Mouse (Mus musculus): ENCODE data around the gene Lipc. TPM values are rescaled to one million over a fixed set of nuclear protein-coding genes. Genes with fewer than 3 reads are reported as not detected.
A peak's percentile ranks its signal among the peaks of the same experiment; 100 is the strongest.

Gene Lipc
- polyA plus RNA-seq, 1 experiment: 0.08 TPM

GRCm38 (mm10) chr9:70878157-70878556 lies 73.9 kb downstream of the Lipc start:
- Histone ChIP-seq H3K27me3 (ENCODE audit: control insufficient read depth, insufficient read depth, insufficient read length) (no peaks in the 10 kb centered on the region), H3K4me2 (ENCODE audit: low read depth) (no peak overlapping the region), H3K4me3 (no peak overlapping the region), H3K79me2 (ENCODE audit: control insufficient read depth, insufficient read depth) (no peaks in the 10 kb centered on the region), H3K36me3 (ENCODE audit: control insufficient read depth, insufficient read depth) (no peaks in the 10 kb centered on the region), H3ac (ENCODE audit: control insufficient read depth, insufficient read length) (no peak overlapping the region)
- TF ChIP-seq MAX (IDR thresholded peaks at IDR 0.05; ENCODE audit: low read depth) (no peak), SRF (IDR thresholded peaks at IDR 0.05; ENCODE audit: control insufficient read depth, insufficient read length, low read depth) (no peak), POLR2AphosphoS2 (IDR thresholded peaks at IDR 0.05; ENCODE audit: insufficient read length, low read depth) (no peak), E2F4 (IDR thresholded peaks at IDR 0.05; ENCODE audit: insufficient read depth) (no peak), MYOG (IDR thresholded peaks at IDR 0.05; ENCODE audit: control insufficient read depth in 1 of 3, insufficient read depth in 1 of 3, insufficient read length in 2 of 3, low read depth in 2 of 3) (no peak), USF1 (IDR thresholded peaks at IDR 0.05; ENCODE audit: low read depth) (no peak), POLR2A (IDR thresholded peaks at IDR 0.05; ENCODE audit: insufficient read length, low read depth) (no peak), MYOD1 (IDR thresholded peaks at IDR 0.05; ENCODE audit: control insufficient read depth in 1 of 3, insufficient read length in 2 of 3, low read depth in 2 of 3) (no peak), CEBPB (IDR thresholded peaks at IDR 0.05; ENCODE audit: insufficient read depth, poor library complexity, severe bottlenecking) (no peak), REST (IDR thresholded peaks at IDR 0.05; ENCODE audit: insufficient read depth, insufficient read length) (no peak), TCF3 (IDR thresholded peaks at IDR 0.05; ENCODE audit: insufficient read length, low read depth) (no peak), TCF12 (IDR thresholded peaks at IDR 0.05; ENCODE audit: insufficient read depth, poor library complexity, severe bottlenecking) (no peak)

- no peaks in the 10 kb centered on the region for H3K27me3 ChIP-seq (ENCODE audit: control insufficient read depth, insufficient read depth, insufficient read length)
- no peaks in the 10 kb centered on the region for H3K36me3 ChIP-seq (ENCODE audit: control insufficient read depth, insufficient read depth)
These were observed 76.5 kb downstream of the Lipc start for GRCm38 (mm10) chr9:70875490-70875889.

DNA sequence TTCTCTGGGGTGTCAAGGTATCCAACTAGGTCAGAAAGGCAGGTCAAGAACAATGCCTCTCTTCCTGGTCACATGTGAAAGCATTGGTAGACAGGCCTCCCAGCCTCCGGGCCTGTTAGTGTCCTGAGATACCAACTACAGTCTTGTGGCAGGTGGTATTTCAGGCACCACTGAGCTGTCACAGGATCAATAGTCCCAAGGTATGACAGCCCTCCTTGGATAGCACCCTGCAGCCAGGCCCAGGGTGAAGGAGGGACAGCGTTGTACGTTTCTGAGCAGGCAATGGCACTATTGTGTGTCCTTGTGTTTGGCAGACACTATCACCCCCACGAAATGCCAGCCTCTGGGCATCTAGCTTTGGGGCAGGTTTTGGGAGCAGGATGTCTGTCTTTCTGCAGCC lies 77.0 kb downstream of the Lipc start:
- TF ChIP-seq POLR2AphosphoS2 (IDR thresholded peaks at IDR 0.05; ENCODE audit: insufficient read length, low read depth) (no peak), MAX (IDR thresholded peaks at IDR 0.05; ENCODE audit: low read depth) (no peak), E2F4 (IDR thresholded peaks at IDR 0.05; ENCODE audit: insufficient read depth) (no peak), TCF12 (IDR thresholded peaks at IDR 0.05; ENCODE audit: insufficient read depth, poor library complexity, severe bottlenecking) (no peak), SRF (IDR thresholded peaks at IDR 0.05; ENCODE audit: control insufficient read depth, insufficient read length, low read depth) (no peak)
- H3K79me2 ChIP-seq (ENCODE audit: control insufficient read depth, insufficient read depth): no peaks in the 10 kb centered on the region
- H3K36me3 ChIP-seq (ENCODE audit: control insufficient read depth, insufficient read depth): no peaks in the 10 kb centered on the region
- no peak overlapping the region for H3K4me2 ChIP-seq (ENCODE audit: low read depth)
- H3K27me3 ChIP-seq (ENCODE audit: control insufficient read depth, insufficient read depth, insufficient read length): no peaks in the 10 kb centered on the region
- no peak overlapping the region for H3K4me3 ChIP-seq
- no peak overlapping the region for H3ac ChIP-seq (ENCODE audit: control insufficient read depth, insufficient read length)

More at GRCm38 (mm10) chr9:70875490-70875889, 76.5 kb downstream of the Lipc start:
- H3K79me2 ChIP-seq (ENCODE audit: control insufficient read depth, insufficient read depth): no peaks in the 10 kb centered on the region
- TF ChIP-seq MYOD1 (IDR thresholded peaks at IDR 0.05; ENCODE audit: control insufficient read depth in 1 of 3, insufficient read length in 2 of 3, low read depth in 2 of 3): peak in 1 of 3 experiments; percentile 42
- no peak for TF ChIP-seq MYOG (IDR thresholded peaks at IDR 0.05; ENCODE audit: control insufficient read depth in 1 of 3, insufficient read depth in 1 of 3, insufficient read length in 2 of 3, low read depth in 2 of 3)
- H3K4me3 ChIP-seq: no peak overlapping the region
- H3ac ChIP-seq (ENCODE audit: control insufficient read depth, insufficient read length): no peak overlapping the region
- H3K4me2 ChIP-seq (ENCODE audit: low read depth): no peak overlapping the region

DNA sequence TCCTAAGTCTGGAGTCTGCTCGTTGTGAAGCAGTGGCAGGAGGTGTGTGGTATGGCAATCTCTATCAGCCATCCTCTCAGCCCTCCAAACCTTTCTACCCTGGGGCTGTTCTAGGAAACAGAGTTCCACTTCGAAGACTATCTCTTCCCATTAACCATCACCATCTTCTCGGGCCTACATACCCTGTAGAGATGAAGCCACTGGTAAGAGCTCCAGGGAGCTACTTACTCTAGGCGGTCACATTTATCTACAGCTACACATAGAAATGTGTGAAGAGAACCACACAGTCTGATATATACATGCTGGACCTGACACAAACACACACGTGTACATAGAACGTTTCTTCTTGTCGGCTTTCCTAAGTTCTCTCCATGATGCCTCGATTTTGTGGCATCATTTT lies 79.4 kb downstream of the Lipc start:
- no peaks in the 10 kb centered on the region for H3K36me3 ChIP-seq (ENCODE audit: control insufficient read depth, insufficient read depth)
- no peak overlapping the region for H3K4me2 ChIP-seq (ENCODE audit: low read depth)
- no peak overlapping the region for H3ac ChIP-seq (ENCODE audit: control insufficient read depth, insufficient read length)
- H3K27me3 ChIP-seq (ENCODE audit: control insufficient read depth, insufficient read depth, insufficient read length): no peaks in the 10 kb centered on the region
- TF ChIP-seq MYOD1 (IDR thresholded peaks at IDR 0.05; ENCODE audit: control insufficient read depth in 1 of 3, insufficient read length in 2 of 3, low read depth in 2 of 3) (no peak), E2F4 (IDR thresholded peaks at IDR 0.05; ENCODE audit: insufficient read depth) (no peak), MAX (IDR thresholded peaks at IDR 0.05; ENCODE audit: low read depth) (no peak), POLR2A (IDR thresholded peaks at IDR 0.05; ENCODE audit: insufficient read length, low read depth) (no peak), TCF12 (IDR thresholded peaks at IDR 0.05; ENCODE audit: insufficient read depth, poor library complexity, severe bottlenecking) (no peak), USF1 (IDR thresholded peaks at IDR 0.05; ENCODE audit: low read depth) (no peak), SRF (IDR thresholded peaks at IDR 0.05; ENCODE audit: control insufficient read depth, insufficient read length, low read depth) (no peak), TCF3 (IDR thresholded peaks at IDR 0.05; ENCODE audit: insufficient read length, low read depth) (no peak), POLR2AphosphoS2 (IDR thresholded peaks at IDR 0.05; ENCODE audit: insufficient read length, low read depth) (no peak), REST (IDR thresholded peaks at IDR 0.05; ENCODE audit: insufficient read depth, insufficient read length) (no peak), CEBPB (IDR thresholded peaks at IDR 0.05; ENCODE audit: insufficient read depth, poor library complexity, severe bottlenecking) (no peak), MYOG (IDR thresholded peaks at IDR 0.05; ENCODE audit: control insufficient read depth in 1 of 3, insufficient read depth in 1 of 3, insufficient read length in 2 of 3, low read depth in 2 of 3) (no peak)
- H3K79me2 ChIP-seq (ENCODE audit: control insufficient read depth, insufficient read depth): no peaks in the 10 kb centered on the region
- H3K4me3 ChIP-seq: no peak overlapping the region

DNA sequence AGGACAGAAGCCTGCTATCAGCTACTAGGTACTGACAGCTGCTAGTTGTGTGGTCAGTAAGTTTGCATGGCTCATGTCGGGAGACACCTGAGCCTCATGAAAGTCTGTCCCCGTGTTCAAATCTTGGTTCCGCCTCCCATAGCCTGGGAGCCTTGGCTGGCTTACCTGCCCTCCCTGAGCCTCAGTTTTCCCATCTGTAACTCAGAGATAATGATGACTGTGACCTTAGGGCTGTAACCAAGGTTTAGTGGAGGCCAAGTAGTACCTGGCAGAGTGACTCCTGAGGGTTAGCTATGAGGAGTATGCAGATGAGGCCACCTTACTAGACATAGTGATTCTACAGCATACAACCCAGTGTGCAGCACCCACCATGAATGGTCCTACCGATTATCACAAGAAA lies 81.7 kb downstream of the Lipc start:
- no peaks in the 10 kb centered on the region for H3K36me3 ChIP-seq (ENCODE audit: control insufficient read depth, insufficient read depth)
- no peaks in the 10 kb centered on the region for H3K27me3 ChIP-seq (ENCODE audit: control insufficient read depth, insufficient read depth, insufficient read length)
- no peak overlapping the region for H3K4me2 ChIP-seq (ENCODE audit: low read depth)
- H3ac ChIP-seq (ENCODE audit: control insufficient read depth, insufficient read length): no peak overlapping the region
- no peak for TF ChIP-seq MYOG (IDR thresholded peaks at IDR 0.05; ENCODE audit: control insufficient read depth in 1 of 3, insufficient read depth in 1 of 3, insufficient read length in 2 of 3, low read depth in 2 of 3)
- no peak for TF ChIP-seq MAX (IDR thresholded peaks at IDR 0.05; ENCODE audit: low read depth)
- H3K4me3 ChIP-seq: no peak overlapping the region
- H3K79me2 ChIP-seq (ENCODE audit: control insufficient read depth, insufficient read depth): no peaks in the 10 kb centered on the region

Measured in myocyte (in vitro differentiated cells).